Comparison of ENCODE assay signal across 8 mouse cellular contexts in the genomic region with DNA sequence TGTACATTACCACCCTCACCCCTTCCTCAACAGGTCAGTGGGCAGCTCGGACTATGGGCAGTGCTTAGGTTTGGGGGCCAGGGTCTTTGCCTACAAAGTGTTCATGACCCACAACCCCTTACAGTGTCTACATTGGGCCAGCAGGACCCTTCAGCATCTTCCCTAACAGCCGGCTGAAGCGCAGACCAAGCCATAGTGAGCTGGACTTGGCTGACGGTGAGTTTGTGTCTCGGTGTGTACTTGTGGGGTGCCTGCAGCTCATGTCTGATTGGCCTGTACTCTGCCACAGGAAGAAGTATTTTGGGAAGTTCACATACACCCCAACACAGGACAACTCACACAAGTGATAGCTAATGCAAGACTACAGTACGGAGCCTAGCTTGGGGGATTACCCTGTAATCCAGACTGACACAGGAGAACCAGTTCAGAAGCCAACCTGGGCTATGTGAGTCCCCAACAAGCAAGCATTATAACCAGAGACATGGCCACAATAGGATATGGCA. TPM values are rescaled to one million over a fixed set of nuclear protein-coding genes. Genes with fewer than 3 reads are reported as not detected.
DNase-seq lines count a peak whose midpoint lies in the region; ATAC-seq and TF ChIP-seq lines count a peak whose summit lies in the region.

No protein-coding gene starts in this region.

- H3K9ac ChIP-seq in embryonic facial prominence, embryonic 11.5 days (replicated peaks; ENCODE audit: low read length) = no peak overlapping the region
- H3K9ac ChIP-seq in liver, embryonic 14.5 days (replicated peaks) = peak overlapping the region; percentile 100

- no peak for ATAC-seq in embryonic facial prominence, embryonic 11.5 days (replicated peaks; ENCODE audit: insufficient number of reproducible peaks, low FRiP score, low TSS enrichment, low read depth)
- no peak for ATAC-seq in liver, embryonic 14.5 days (ENCODE audit: insufficient read depth)
- ATAC-seq in monocyte, adult 5-6 weeks (replicated peaks; ENCODE audit: insufficient number of reproducible peaks, low FRiP score, low TSS enrichment, poor library complexity, severe bottlenecking) = no peak

- H3K27ac ChIP-seq in left cerebral cortex, adult 2 months = peak overlapping the region; percentile 82
- H3K27ac ChIP-seq in embryonic facial prominence, embryonic 11.5 days (replicated peaks; ENCODE audit: low read depth, low read length) = no peak overlapping the region
- H3K27ac ChIP-seq in hindbrain, embryonic 10.5 days = peak overlapping the region; percentile 36; the same call in 1 of the 2 replicates
- H3K27ac ChIP-seq in liver, embryonic 14.5 days = peak overlapping the region; percentile 98

- H3K4me2 ChIP-seq in embryonic facial prominence, embryonic 11.5 days (ENCODE audit: low read depth, low read length) = no peak overlapping the region
- peak overlapping the region; percentile 90 for H3K4me2 ChIP-seq in liver, embryonic 14.5 days (ENCODE audit: low read depth)

- TF ChIP-seq CTCF in left cerebral cortex, adult 2 months (IDR thresholded peaks at IDR 0.05) = no peak
- peak; percentile 5; the same call in 1 of the 2 replicates for TF ChIP-seq CTCF in liver, embryonic 14.5 days (IDR thresholded peaks at IDR 0.05; ENCODE audit: low read depth)

- peaks cover 21% of the 10 kb centered on the region for H3K4me1 ChIP-seq in embryonic facial prominence, embryonic 11.5 days (ENCODE audit: control insufficient read depth, insufficient read depth, low read length)
- H3K4me1 ChIP-seq in hindbrain, embryonic 10.5 days (replicated peaks) = peaks cover 51% of the 10 kb centered on the region
- peaks cover 38 to 50% of the 10 kb centered on the region in 2 experiments for H3K4me1 ChIP-seq in liver, embryonic 14.5 days (replicated peaks; ENCODE audit: control insufficient read depth in 2 of 2, insufficient read depth in 2 of 2, low read length in 1 of 2)

- H3K27me3 ChIP-seq in embryonic facial prominence, embryonic 11.5 days (ENCODE audit: control insufficient read depth, insufficient read depth, low read length) = peaks cover 62% of the 10 kb centered on the region
- H3K27me3 ChIP-seq in hindbrain, embryonic 10.5 days (ENCODE audit: insufficient read depth, poor library complexity, severe bottlenecking) = peaks cover 87% of the 10 kb centered on the region
- peaks cover 11% of the 10 kb centered on the region for H3K27me3 ChIP-seq in liver, embryonic 14.5 days (ENCODE audit: control insufficient read depth, insufficient read depth, low read length)

- intact Hi-C loops in left cerebral cortex, adult 2 months (cut with DNase I) = no loop called here
- intact Hi-C loops in left cerebral cortex, postnatal 36 days (cut with DNase I) = loop anchor here (5.0 kb wide), 1 partner anchor 41 kb away; a partner anchor contains a TSS

- WGBS in embryonic facial prominence, embryonic 11.5 days = 70% methylated on average over 6 of the region's 6 CpGs
- WGBS in hindbrain, embryonic 10.5 days = 78% methylated on average over 6 of the region's 6 CpGs
- WGBS in liver, embryonic 14.5 days (ENCODE audit: insufficient replicate concordance) = 12% methylated on average over 6 of the region's 6 CpGs

- no peak overlapping the region for H3K4me3 ChIP-seq in left cerebral cortex, adult 2 months
- peak overlapping the region; percentile 14; the same call in 1 of the 2 replicates for H3K4me3 ChIP-seq in embryonic facial prominence, embryonic 11.5 days (ENCODE audit: low read depth, low read length)
- peak overlapping the region; percentile 48 for H3K4me3 ChIP-seq in hindbrain, embryonic 10.5 days
- peak overlapping the region; percentile 88 to 98 for H3K4me3 ChIP-seq in liver, embryonic 14.5 days (ENCODE audit: insufficient read depth in 1 of 2, low read depth in 2 of 2, low read length in 2 of 2)

- no peaks in the 10 kb centered on the region; the same call in 1 of the 2 replicates for H3K36me3 ChIP-seq in embryonic facial prominence, embryonic 11.5 days (replicated peaks; ENCODE audit: control insufficient read depth, insufficient read depth, low read depth, low read length)
- peaks cover 23% of the 10 kb centered on the region for H3K36me3 ChIP-seq in hindbrain, embryonic 10.5 days
- H3K36me3 ChIP-seq in liver, embryonic 14.5 days (replicated peaks; ENCODE audit: control insufficient read depth, insufficient read depth, low read depth) = peaks cover 26% of the 10 kb centered on the region

- H3K9me3 ChIP-seq in embryonic facial prominence, embryonic 11.5 days (replicated peaks; ENCODE audit: control insufficient read depth, low read length) = no peaks in the 10 kb centered on the region
- H3K9me3 ChIP-seq in hindbrain, embryonic 10.5 days = no peaks in the 10 kb centered on the region
- H3K9me3 ChIP-seq in liver, embryonic 14.5 days (ENCODE audit: control insufficient read depth, low read length) = no peaks in the 10 kb centered on the region

- TF ChIP-seq EP300 in liver, embryonic 14.5 days (IDR thresholded peaks at IDR 0.05; ENCODE audit: low read depth) = no peak

- no peak for DNase-seq in left cerebral cortex, adult 2 months (ENCODE audit: extremely low spot score in 1 of 2, low spot score in 2 of 2)
- no peak for DNase-seq in left cerebral cortex, postnatal 36 days (ENCODE audit: low spot score in 2 of 2)
- DNase-seq in embryonic facial prominence, embryonic 11.5 days (ENCODE audit: low spot score) = no peak
- no peak for DNase-seq in hindbrain, embryonic 10.5 days (ENCODE audit: low spot score)
- no peak for DNase-seq in liver, embryonic 14.5 days (ENCODE audit: low read depth in 3 of 3, low spot score in 3 of 3)
- DNase-seq in thymus, postnatal 4 days = no peak
- DNase-seq in layer of hippocampus, postnatal 36 days = no peak

RNA-seq across cellular contexts. Expression of a gene that starts 1.8 kb away (rescaled TPM):
- 1 to 10 TPM; 1.6 to 2.6 TPM for total RNA-seq in left cerebral cortex, adult 2 months (2021)
- total RNA-seq in left cerebral cortex, postnatal 36 days (2021) = 1 to 10 TPM; 2.4 to 3.4 TPM
- polyA plus RNA-seq in embryonic facial prominence, embryonic 11.5 days (2014; fragmentation: Nextera tagmentation; extraction: Ambion mirVana) = 4.6 and 5.3 TPM in 2 replicates
- polyA plus RNA-seq in hindbrain, embryonic 10.5 days (2016; fragmentation: Nextera tagmentation; extraction: Ambion mirVana) = 5.6 and 6.5 TPM in 2 replicates
- polyA plus RNA-seq in liver, embryonic 14.5 days (2012; rRNA removed) = 45.4 and 46.2 TPM in 2 replicates
- 55.6 and 57.7 TPM in 2 replicates for polyA plus RNA-seq in liver, embryonic 14.5 days (2014; fragmentation: Nextera tagmentation; extraction: Ambion mirVana)
- total RNA-seq in layer of hippocampus, postnatal 36 days (2021) = 1 to 10 TPM; 1.2 to 2.0 TPM
- 41.7 to 46.2 TPM (median 45.0 TPM) in 3 replicates for total RNA-seq in monocyte, adult 5-6 weeks (2017)

RNA-seq across cellular contexts. Expression of a gene that starts 15.4 kb away (rescaled TPM):
- 10 to 100 TPM; 95.5 to 96.8 TPM for total RNA-seq in left cerebral cortex, adult 2 months (2021)
- 10 to 100 TPM; 94.2 to 99.7 TPM for total RNA-seq in left cerebral cortex, postnatal 36 days (2021)
- 21.0 and 21.1 TPM in 2 replicates for polyA plus RNA-seq in embryonic facial prominence, embryonic 11.5 days (2014; fragmentation: Nextera tagmentation; extraction: Ambion mirVana)
- polyA plus RNA-seq in hindbrain, embryonic 10.5 days (2016; fragmentation: Nextera tagmentation; extraction: Ambion mirVana) = 25.2 and 28.9 TPM in 2 replicates
- 19.0 and 21.2 TPM in 2 replicates for polyA plus RNA-seq in liver, embryonic 14.5 days (2012; rRNA removed)
- 6.3 and 7.6 TPM in 2 replicates for polyA plus RNA-seq in liver, embryonic 14.5 days (2014; fragmentation: Nextera tagmentation; extraction: Ambion mirVana)
- 10 to 100 TPM; 85.9 to 92.2 TPM for total RNA-seq in layer of hippocampus, postnatal 36 days (2021)
- 29.0 to 50.5 TPM (median 36.3 TPM) in 3 replicates for total RNA-seq in monocyte, adult 5-6 weeks (2017)

RNA-seq across cellular contexts. Expression of a gene that starts 16.9 kb away (rescaled TPM):
- 100 to 1,000 TPM; 108 to 115 TPM for total RNA-seq in left cerebral cortex, adult 2 months (2021)
- total RNA-seq in left cerebral cortex, postnatal 36 days (2021) = 100 to 1,000 TPM in 1 of 2 experiments, 10 to 100 TPM in 1; 84.5 to 124 TPM
- polyA plus RNA-seq in embryonic facial prominence, embryonic 11.5 days (2014; fragmentation: Nextera tagmentation; extraction: Ambion mirVana) = 61.5 and 64.7 TPM in 2 replicates
- polyA plus RNA-seq in hindbrain, embryonic 10.5 days (2016; fragmentation: Nextera tagmentation; extraction: Ambion mirVana) = 57.8 and 65.9 TPM in 2 replicates
- polyA plus RNA-seq in liver, embryonic 14.5 days (2012; rRNA removed) = 37.5 and 37.6 TPM in 2 replicates
- 27.4 and 34.1 TPM in 2 replicates for polyA plus RNA-seq in liver, embryonic 14.5 days (2014; fragmentation: Nextera tagmentation; extraction: Ambion mirVana)
- total RNA-seq in layer of hippocampus, postnatal 36 days (2021) = 100 to 1,000 TPM in 1 of 2 experiments, 10 to 100 TPM in 1; 95.2 to 115 TPM
- total RNA-seq in monocyte, adult 5-6 weeks (2017) = 40.1 to 46.6 TPM (median 44.7 TPM) in 3 replicates

RNA-seq across cellular contexts. Expression of a gene that starts 19.8 kb away (rescaled TPM):
- total RNA-seq in left cerebral cortex, adult 2 months (2021) = not detected
- not detected for total RNA-seq in left cerebral cortex, postnatal 36 days (2021)
- 3.6 and 5.7 TPM in 2 replicates for polyA plus RNA-seq in embryonic facial prominence, embryonic 11.5 days (2014; fragmentation: Nextera tagmentation; extraction: Ambion mirVana)
- 0.54 and 1.9 TPM in 2 replicates for polyA plus RNA-seq in hindbrain, embryonic 10.5 days (2016; fragmentation: Nextera tagmentation; extraction: Ambion mirVana)
- polyA plus RNA-seq in liver, embryonic 14.5 days (2012; rRNA removed) = 10.9 and 11.9 TPM in 2 replicates
- polyA plus RNA-seq in liver, embryonic 14.5 days (2014; fragmentation: Nextera tagmentation; extraction: Ambion mirVana) = 8.3 and 10.3 TPM in 2 replicates
- not detected for total RNA-seq in layer of hippocampus, postnatal 36 days (2021)
- 6.4 to 8.9 TPM (median 8.2 TPM) in 3 replicates for total RNA-seq in monocyte, adult 5-6 weeks (2017)

RNA-seq across cellular contexts. Expression of a gene that starts 40.4 kb away (rescaled TPM):
- 10 to 100 TPM; 17.5 to 17.9 TPM for total RNA-seq in left cerebral cortex, adult 2 months (2021)
- total RNA-seq in left cerebral cortex, postnatal 36 days (2021) = 10 to 100 TPM in 1 of 2 experiments, 1 to 10 TPM in 1; 5.6 to 27.6 TPM
- 86.9 and 89.6 TPM in 2 replicates for polyA plus RNA-seq in embryonic facial prominence, embryonic 11.5 days (2014; fragmentation: Nextera tagmentation; extraction: Ambion mirVana)
- 89.9 and 94.7 TPM in 2 replicates for polyA plus RNA-seq in hindbrain, embryonic 10.5 days (2016; fragmentation: Nextera tagmentation; extraction: Ambion mirVana)
- polyA plus RNA-seq in liver, embryonic 14.5 days (2012; rRNA removed) = 6.2 and 8.4 TPM in 2 replicates
- 12.6 and 15.0 TPM in 2 replicates for polyA plus RNA-seq in liver, embryonic 14.5 days (2014; fragmentation: Nextera tagmentation; extraction: Ambion mirVana)
- 1 to 10 TPM; 7.2 to 7.6 TPM for total RNA-seq in layer of hippocampus, postnatal 36 days (2021)
- 92.1 to 198 TPM (median 119 TPM) in 3 replicates for total RNA-seq in monocyte, adult 5-6 weeks (2017)
